Mouse (Mus musculus) cerebellum, adult 2 months (tissue): ENCODE data around the gene Hamp2.

ENCODE experiments used
- CTCF ChIP-seq: fragments of 200-500 bp; IDR thresholded peaks from 2 replicates; pipeline ENCODE4 v1.5.1; 2011; ENCODE audit warnings: low read depth, mild to moderate bottlenecking, control low read depth, low read length, moderate library complexity, borderline replicate concordance; ENCODE audit not compliant: insufficient read depth
- POLR2A ChIP-seq: fragments of 200-500 bp; IDR thresholded peaks from 2 replicates; pipeline ENCODE4 v1.6.1; 2011; ENCODE audit warnings: low read length, control low read depth, borderline replicate concordance; ENCODE audit not compliant: insufficient read depth

- TF ChIP-seq CTCF (no peak), POLR2A (no peak)
These were observed 34.5 kb upstream of the Hamp2 start for GRCm38 (mm10) chr7:30958866-30959487.
